Mouse (Mus musculus) hindbrain, embryonic 15.5 days (tissue): Measurements from ENCODE around the gene Olfr97. TPM values are rescaled to one million over a fixed set of nuclear protein-coding genes. Genes with fewer than 3 reads are reported as not detected.

Experiments
- ATAC-seq: fragments of 200-750 bp; cut with Nextera tagmentation; 2 replicates; pipeline ENCODE4 v1.8.0; 2017; ENCODE audit warnings: low read depth, moderate number of reproducible peaks, moderate TSS enrichment; ENCODE audit not compliant: low FRiP score
- H3K27ac ChIP-seq: fragments of 300-500 bp; sonication (generic); replicated peaks from 2 replicates; pipeline ENCODE4 v1.5.1; 2015; ENCODE audit warnings: mild to moderate bottlenecking, inconsistent platforms
- H3K27me3 ChIP-seq: fragments of 300-500 bp; sonication (generic); 2 replicates; pipeline ENCODE4 v1.6.1; 2015; ENCODE audit warnings: control low read depth, inconsistent platforms
- H3K36me3 ChIP-seq: fragments of 300-500 bp; sonication (generic); 2 replicates; pipeline ENCODE4 v1.6.1; 2015; ENCODE audit warnings: control low read depth, inconsistent platforms
- H3K4me1 ChIP-seq: fragments of 300-500 bp; sonication (generic); replicated peaks from 2 replicates; pipeline ENCODE4 v1.6.1; 2015; ENCODE audit warnings: control low read depth, inconsistent platforms
- H3K4me2 ChIP-seq: fragments of 300-500 bp; sonication (generic); 2 replicates; pipeline ENCODE4 v1.6.1; 2015; ENCODE audit warnings: moderate library complexity, mild to moderate bottlenecking, inconsistent platforms
- H3K4me3 ChIP-seq: fragments of 300-500 bp; sonication (generic); 2 replicates; pipeline ENCODE4 v1.5.1; 2015; ENCODE audit warnings: mild to moderate bottlenecking, inconsistent platforms
- H3K9ac ChIP-seq: fragments of 300-500 bp; sonication (generic); 2 replicates; pipeline ENCODE4 v1.6.1; 2015; ENCODE audit warnings: inconsistent platforms
- H3K9me3 ChIP-seq: fragments of 300-500 bp; sonication (generic); 2 replicates; pipeline ENCODE4 v1.6.1; 2016; ENCODE audit warnings: control low read depth, inconsistent platforms
- WGBS: fragments of 180-500 bp; shearing (Covaris S2); methylation state at CpG from one replicate; pipeline ENCODE4 v1.1.7; 2015; 5-methylcytosine and 5-hydroxymethylcytosine counted together
- polyA plus RNA-seq: library from polyadenylated mRNA; unstranded; fragments of >200 nt; fragmentation: Nextera tagmentation; extraction: Ambion mirVana; gene quantifications from 2 replicates; pipeline ENCODE4 v1.2.1, GENCODE M21; 2015

Gene Olfr97
- polyA plus RNA-seq, 1 experiment from 2014 or later = not detected

DNA sequence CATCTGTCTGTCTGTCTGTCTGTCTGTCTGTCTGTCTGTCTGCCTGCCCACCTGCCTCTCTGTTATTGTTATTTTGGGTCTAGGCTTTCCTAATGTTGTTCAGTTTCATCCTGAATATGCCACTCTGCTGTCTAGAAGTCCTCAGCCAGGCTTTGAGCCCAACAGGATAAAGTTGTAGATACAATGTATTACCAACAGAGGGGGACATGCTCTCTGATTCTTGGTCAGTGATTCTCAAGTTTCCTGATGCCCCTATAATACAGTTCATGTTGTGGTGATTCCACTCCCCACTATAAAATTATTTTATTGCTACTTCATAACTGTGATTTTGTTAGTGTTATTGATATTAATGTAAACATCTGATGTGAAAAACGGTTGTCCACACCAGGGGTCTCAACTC, 15.3 kb downstream of the Olfr97 start:
- H3K36me3 ChIP-seq = no peaks in the 10 kb centered on the region
- no peak overlapping the region for H3K9ac ChIP-seq
- H3K4me3 ChIP-seq = no peak overlapping the region
- H3K9me3 ChIP-seq = no peaks in the 10 kb centered on the region
- H3K27me3 ChIP-seq = no peaks in the 10 kb centered on the region
- no peak for ATAC-seq
- H3K4me1 ChIP-seq = no peaks in the 10 kb centered on the region
- WGBS = 31% methylated on average over 1 of the region's 1 CpGs
- H3K27ac ChIP-seq = no peak overlapping the region
- H3K4me2 ChIP-seq = no peak overlapping the region

DNA sequence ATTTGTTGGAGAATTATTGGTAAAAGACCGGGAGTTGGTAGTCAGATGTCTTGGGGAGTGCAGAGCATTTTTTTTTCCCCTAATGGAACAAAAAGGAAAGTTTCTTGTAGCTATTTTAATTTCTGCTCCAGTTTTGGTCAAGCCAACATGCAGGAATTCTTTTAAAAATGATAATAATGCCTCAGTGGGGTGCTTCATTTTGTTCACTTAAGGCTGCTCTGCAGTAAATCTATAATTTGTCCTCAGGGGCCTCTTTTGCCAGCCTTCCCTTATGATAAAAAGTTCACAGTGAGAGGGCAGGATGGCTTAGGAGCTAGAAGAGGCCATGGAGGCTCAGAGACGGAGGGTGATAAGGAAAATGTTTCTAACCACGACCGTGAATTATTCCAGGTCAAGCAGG, 17.3 kb downstream of the Olfr97 start, which contains the start of gene Olfr96:
TSS of gene Olfr96 (plus strand) at position 301 of the 400 bp plus-strand sequence.
- Histone ChIP-seq H3K4me3 (no peak within 1 kb of the TSS), H3K9me3 (no peaks in the 10 kb centered on the region), H3K9ac (no peak within 1 kb of the TSS), H3K27me3 (no peaks in the 10 kb centered on the region), H3K36me3 (no peaks in the 10 kb centered on the region), H3K4me2 (no peak within 1 kb of the TSS), H3K4me1 (no peaks in the 10 kb centered on the region), H3K27ac (no peak within 1 kb of the TSS)
- WGBS = 63% methylated on average over 4 of the region's 4 CpGs
- ATAC-seq = no peak

DNA sequence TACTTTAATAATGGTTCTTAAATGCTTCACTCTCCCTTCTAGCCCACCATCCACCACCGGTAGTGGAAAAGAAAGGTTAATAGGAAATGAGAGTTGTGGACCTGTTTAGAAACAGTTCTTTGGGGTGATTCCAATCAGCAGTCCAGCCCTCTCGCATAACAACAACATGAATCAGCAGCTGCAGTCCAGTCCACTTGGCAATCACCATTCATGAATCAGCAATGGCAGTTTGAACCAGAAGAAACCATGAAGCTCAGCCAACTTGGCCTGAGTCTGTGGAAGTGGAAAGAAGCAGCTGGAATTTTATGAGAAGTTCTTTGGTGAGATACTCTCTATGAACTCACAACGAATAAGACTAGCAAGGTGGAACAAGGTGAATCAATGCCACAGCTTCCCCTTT, 18.6 kb downstream of the Olfr97 start:
- Histone ChIP-seq H3K9ac (no peak overlapping the region), H3K27ac (no peak overlapping the region), H3K4me3 (no peak overlapping the region), H3K36me3 (no peaks in the 10 kb centered on the region), H3K27me3 (no peaks in the 10 kb centered on the region), H3K9me3 (no peaks in the 10 kb centered on the region), H3K4me2 (no peak overlapping the region), H3K4me1 (no peaks in the 10 kb centered on the region)
- WGBS = 88% methylated on average over 3 of the region's 3 CpGs
- no peak for ATAC-seq

DNA sequence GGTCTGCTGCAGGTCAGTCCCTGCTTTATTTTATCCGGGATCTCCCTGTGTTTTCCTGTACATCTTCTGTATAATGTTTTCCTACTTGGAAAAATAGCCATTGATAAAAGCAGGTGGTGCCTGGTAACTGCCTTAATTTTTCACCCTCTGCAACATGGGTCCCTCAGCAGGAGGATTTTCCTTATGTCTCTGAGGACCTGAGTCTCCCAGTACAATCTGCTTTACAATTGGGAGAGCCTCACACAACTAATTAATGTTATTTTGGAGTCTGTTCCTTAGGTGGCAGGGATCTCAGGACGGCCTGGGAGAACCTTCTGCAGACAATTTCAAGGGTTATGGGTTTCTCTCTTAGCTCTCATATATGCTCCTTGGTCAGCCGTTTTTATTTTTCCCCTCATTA, 24.1 kb downstream of the Olfr97 start, which contains the start of gene Olfr95:
TSS of gene Olfr95 (minus strand) at position 101 of the 400 bp plus-strand sequence.
- no peak within 1 kb of the TSS for H3K9ac ChIP-seq
- 84% methylated on average over 3 of the region's 3 CpGs for WGBS
- H3K27me3 ChIP-seq = peaks cover 8% of the 10 kb centered on the region; the same call in 1 of the 2 replicates
- no peak within 1 kb of the TSS for H3K4me2 ChIP-seq
- no peaks in the 10 kb centered on the region for H3K36me3 ChIP-seq
- H3K27ac ChIP-seq = no peak within 1 kb of the TSS
- no peak for ATAC-seq
- H3K4me3 ChIP-seq = no peak within 1 kb of the TSS
- H3K4me1 ChIP-seq = 0 out of 2 replicates have a peak, but pooled peaks cover 4% of the 10 kb centered on the region
- H3K9me3 ChIP-seq = no peaks in the 10 kb centered on the region

DNA sequence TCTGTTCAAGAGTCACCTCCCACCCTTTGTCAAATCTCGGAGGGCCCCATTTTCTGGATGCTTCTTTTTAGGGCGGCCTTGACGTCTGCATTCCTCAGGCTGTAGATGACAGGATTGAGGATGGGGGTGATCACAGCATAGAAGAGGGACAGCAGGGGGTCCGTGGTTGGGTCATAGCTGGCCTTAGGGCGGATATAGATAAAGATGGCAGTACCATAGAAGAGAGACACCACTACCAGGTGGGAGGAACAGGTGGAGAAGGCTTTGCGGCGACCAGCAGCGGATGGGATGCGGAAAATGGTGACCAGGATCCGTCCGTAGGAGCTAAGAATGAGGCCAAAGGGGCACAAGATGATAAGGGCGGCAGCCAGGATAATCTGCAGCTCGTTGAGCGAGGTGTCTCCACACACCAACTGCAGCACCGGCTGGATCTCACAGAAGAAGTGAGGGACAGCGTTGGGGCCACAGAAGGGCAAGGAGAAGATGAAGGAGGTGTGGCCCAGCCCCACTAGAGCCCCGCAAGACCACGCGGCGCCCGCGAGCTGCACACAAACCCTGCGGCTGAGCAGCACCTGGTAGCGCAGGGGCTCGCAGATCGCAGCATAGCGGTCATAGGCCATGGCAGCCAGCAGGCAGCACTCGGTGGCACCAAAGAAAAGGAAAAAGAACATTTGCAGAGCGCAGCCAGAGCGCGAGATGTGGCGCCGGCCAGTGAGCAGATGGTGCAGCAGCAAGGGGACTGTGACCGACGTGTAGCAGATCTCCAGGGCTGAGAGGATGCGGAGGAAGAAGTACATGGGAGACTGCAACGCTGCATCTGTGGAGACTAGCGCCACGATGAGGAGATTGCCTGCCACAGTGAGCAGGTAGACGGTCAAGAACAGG, 26.0 kb downstream of the Olfr97 start:
- ATAC-seq = peak; percentile 86
- H3K9ac ChIP-seq = peak overlapping the region; percentile 50
- WGBS = 22% methylated on average over 40 of the region's 40 CpGs
- no peaks in the 10 kb centered on the region for H3K9me3 ChIP-seq
- H3K36me3 ChIP-seq = no peaks in the 10 kb centered on the region
- peak overlapping the region; percentile 74 for H3K4me2 ChIP-seq
- no peak overlapping the region for H3K27ac ChIP-seq
- H3K4me1 ChIP-seq = 0 out of 2 replicates have a peak, but pooled peaks cover 4% of the 10 kb centered on the region
- peaks cover 8% of the 10 kb centered on the region; the same call in 1 of the 2 replicates for H3K27me3 ChIP-seq
- H3K4me3 ChIP-seq = peak overlapping the region; percentile 42

DNA sequence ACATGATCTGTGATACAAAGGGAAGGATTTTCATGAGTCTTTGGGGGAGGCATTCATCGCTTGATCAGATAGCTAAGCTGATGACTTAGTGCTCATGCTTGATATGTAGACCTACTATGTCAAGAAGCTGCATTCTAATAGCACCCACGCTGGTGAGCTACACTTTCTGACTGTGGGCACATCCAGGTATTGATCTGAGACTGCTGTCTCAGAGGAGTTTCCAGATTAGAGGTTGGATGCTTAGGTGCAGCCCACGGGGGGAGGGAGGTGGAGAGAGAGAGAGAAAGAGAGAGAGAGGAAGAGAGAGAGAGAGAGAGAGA, 33.3 kb downstream of the Olfr97 start:
- 31% methylated on average over 3 of the region's 3 CpGs for WGBS
- Histone ChIP-seq H3K9me3 (no peaks in the 10 kb centered on the region), H3K27ac (no peak overlapping the region), H3K4me3 (no peak overlapping the region), H3K27me3 (peaks cover under 1% of the 10 kb centered on the region; the same call in 1 of the 2 replicates), H3K36me3 (no peaks in the 10 kb centered on the region), H3K9ac (no peak overlapping the region), H3K4me2 (no peak overlapping the region), H3K4me1 (no peaks in the 10 kb centered on the region)
- ATAC-seq = peak; percentile 80; the same call in 1 of the 2 replicates

DNA sequence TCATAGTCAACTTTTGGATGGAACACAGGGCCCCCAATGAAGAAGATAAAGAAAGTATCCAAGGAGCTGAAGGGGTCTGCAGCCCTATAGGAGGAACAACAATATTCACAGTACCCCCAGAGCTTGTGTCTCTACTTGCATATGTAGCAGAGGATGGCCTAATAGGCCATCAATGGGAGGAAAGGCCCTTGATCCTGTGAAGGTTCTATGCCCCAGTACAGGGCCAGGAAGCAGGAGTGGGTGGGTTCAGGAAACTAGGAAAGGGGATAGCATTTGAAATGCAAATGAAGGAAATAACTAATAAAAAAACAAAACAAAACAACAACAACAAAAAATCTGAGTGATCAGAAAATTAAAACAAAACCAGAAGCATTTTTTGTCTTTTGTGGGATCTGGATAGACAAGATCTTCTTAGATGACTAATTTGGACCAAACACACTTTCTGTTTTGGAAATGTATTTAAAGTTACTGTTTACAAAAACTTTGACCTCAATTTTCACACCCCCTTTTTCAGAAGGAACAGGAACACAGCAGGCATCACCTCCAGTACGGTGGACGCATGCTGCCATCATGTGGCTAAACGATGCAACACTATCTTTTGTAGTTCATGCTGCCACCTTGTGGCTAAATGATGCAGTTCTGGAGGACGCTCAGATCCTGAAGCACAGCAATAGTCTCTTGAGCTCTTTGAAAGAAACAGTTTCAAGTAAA, 33.8 kb downstream of the Olfr97 start:
- under 1% methylated on average over 4 of the region's 4 CpGs for WGBS
- H3K4me3 ChIP-seq = no peak overlapping the region

DNA sequence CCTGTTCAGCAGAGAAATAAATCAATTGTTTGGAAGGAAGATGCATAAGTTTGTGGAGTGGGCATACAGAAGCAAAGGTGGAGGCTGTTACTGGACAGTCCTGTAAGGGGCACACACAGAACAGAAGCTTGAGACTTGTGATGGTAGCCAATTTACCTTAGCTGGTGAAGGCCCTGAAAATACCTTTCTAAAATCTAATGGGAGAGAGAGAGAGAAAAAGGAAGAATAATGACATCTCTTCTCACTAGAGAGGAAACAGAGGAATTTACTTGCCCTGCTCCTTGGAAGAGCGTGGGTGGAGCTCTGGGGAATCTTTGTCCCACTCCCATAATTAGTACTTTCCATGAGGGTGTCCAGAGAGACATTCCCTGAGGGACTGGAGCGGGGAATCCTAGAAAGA, 36.2 kb downstream of the Olfr97 start, which contains the start of gene Olfr94:
TSS of gene Olfr94 (minus strand) at position 101 of the 400 bp plus-strand sequence.
- no peak within 1 kb of the TSS for H3K4me2 ChIP-seq
- H3K9ac ChIP-seq = no peak within 1 kb of the TSS
- peaks cover 16% of the 10 kb centered on the region for H3K27me3 ChIP-seq
- H3K4me3 ChIP-seq = no peak within 1 kb of the TSS
- peaks cover 9% of the 10 kb centered on the region; the same call in 1 of the 2 replicates for H3K4me1 ChIP-seq
- WGBS = 73% methylated on average over 2 of the region's 2 CpGs
- no peak within 1 kb of the TSS for H3K27ac ChIP-seq
- no peak for ATAC-seq
- H3K9me3 ChIP-seq = no peaks in the 10 kb centered on the region
- H3K36me3 ChIP-seq = no peaks in the 10 kb centered on the region

More for the DNA sequence above, 33.8 kb downstream of the Olfr97 start:
- Histone ChIP-seq H3K4me1 (no peaks in the 10 kb centered on the region), H3K36me3 (no peaks in the 10 kb centered on the region), H3K9ac (no peak overlapping the region), H3K27ac (no peak overlapping the region), H3K9me3 (no peaks in the 10 kb centered on the region), H3K4me2 (no peak overlapping the region), H3K27me3 (peaks cover 5% of the 10 kb centered on the region)
- peak; percentile 77 for ATAC-seq

DNA sequence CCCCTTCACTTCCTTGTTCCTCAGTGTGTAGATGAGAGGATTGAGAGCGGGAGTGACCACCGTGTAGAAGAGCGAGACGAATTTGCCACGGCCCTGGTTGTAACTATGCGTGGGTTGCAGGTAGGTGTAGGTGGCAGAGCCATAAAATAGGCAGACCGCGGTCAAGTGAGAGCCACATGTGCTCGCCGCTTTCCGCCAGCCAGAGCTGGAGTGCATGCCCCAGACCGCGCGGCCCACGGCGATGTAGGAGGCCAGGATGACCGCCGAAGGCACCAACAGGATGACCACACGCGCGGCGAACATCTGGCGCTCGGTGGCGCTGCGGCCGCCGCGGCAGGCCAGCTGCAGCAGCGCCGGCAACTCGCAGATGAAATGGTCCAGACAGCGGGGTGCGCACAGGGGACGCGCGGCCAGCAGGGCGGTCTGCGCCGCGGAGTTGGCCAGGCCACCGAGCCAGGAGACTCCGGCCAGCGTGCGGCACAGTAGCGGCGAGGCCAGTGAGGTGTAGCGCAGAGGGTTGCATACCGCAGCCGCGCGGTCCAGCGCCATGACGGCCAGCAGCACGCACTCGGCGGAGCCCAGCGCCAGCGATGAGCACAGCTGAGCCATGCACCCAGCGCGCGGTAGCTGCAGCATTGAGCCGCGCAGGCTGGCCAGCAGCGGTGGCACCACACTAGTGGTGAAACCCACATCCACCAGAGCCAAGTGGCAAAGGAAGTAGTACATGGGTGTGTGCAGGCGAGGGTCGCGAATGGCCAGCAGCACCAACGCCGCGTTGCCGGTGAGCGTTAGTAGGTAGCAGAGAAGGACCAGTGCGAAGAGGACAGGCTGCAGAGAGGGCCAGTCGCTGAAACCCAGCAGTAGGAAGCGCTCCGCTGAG, 40.0 kb downstream of the Olfr97 start:
- WGBS = under 1% methylated on average over 77 of the region's 77 CpGs
- peak; percentile 95 for ATAC-seq
- peak overlapping the region; percentile 84 for H3K27ac ChIP-seq
- no peaks in the 10 kb centered on the region for H3K9me3 ChIP-seq
- peak overlapping the region; percentile 66 for H3K9ac ChIP-seq
- peak overlapping the region; percentile 73 for H3K4me3 ChIP-seq
- H3K36me3 ChIP-seq = no peaks in the 10 kb centered on the region
- H3K4me1 ChIP-seq = peaks cover 9% of the 10 kb centered on the region; the same call in 1 of the 2 replicates
- peak overlapping the region; percentile 86 for H3K4me2 ChIP-seq
- peaks cover 16% of the 10 kb centered on the region for H3K27me3 ChIP-seq

DNA sequence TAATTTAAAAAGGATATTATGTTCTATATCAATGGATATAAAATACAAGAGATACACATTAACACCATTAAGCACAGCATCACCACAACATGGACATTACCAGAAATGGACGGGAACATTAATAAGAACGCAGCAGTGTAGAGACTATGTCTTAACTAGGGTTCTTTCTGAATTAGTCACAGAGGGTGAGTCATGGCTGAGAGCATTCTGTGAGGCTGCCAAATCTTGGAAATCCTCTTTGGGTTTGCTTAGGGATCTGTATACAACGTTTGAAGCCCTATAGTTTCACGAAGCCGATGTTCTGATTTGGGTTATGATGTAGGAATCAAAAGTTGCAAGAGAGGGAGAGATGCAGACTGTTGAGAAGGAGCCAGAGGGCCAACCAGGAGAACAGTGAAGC, 42.3 kb downstream of the Olfr97 start:
- no peak for ATAC-seq
- H3K9ac ChIP-seq = no peak overlapping the region
- no peaks in the 10 kb centered on the region for H3K9me3 ChIP-seq
- no peaks in the 10 kb centered on the region for H3K36me3 ChIP-seq
- peaks cover 9% of the 10 kb centered on the region; the same call in 1 of the 2 replicates for H3K4me1 ChIP-seq
- H3K27ac ChIP-seq = no peak overlapping the region
- peaks cover 16% of the 10 kb centered on the region for H3K27me3 ChIP-seq
- WGBS = 89% methylated on average over 5 of the region's 5 CpGs
- no peak overlapping the region for H3K4me3 ChIP-seq
- H3K4me2 ChIP-seq = no peak overlapping the region

DNA sequence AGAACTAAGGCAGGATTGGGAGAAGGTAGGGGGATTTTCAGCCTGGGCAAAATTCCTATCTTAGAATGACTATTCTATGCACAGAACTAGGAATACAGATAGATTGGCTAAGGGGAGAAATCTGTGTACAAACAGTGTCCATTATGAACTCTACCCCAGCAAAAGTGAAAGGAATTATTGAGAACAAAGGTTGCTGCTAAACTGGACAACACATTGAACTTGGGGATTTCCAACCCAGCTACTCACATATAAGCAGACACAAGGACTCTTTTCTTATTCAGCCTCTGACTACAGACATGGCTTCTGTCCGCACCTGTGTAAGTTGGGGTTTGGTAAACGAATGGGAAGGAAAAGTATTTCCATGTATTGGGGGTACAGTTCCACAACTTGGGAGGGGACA, 43.5 kb downstream of the Olfr97 start, which contains the start of gene Ubd:
TSS of gene Ubd (plus strand) at position 237 of the 400 bp plus-strand sequence.
- no peak for ATAC-seq

More for the DNA sequence above, 43.5 kb downstream of the Olfr97 start, which contains the start of gene Ubd:
- Histone ChIP-seq H3K4me3 (no peak within 1 kb of the TSS), H3K9me3 (no peaks in the 10 kb centered on the region), H3K9ac (no peak within 1 kb of the TSS), H3K4me1 (peaks cover 9% of the 10 kb centered on the region; the same call in 1 of the 2 replicates), H3K4me2 (no peak within 1 kb of the TSS), H3K27me3 (peaks cover 13% of the 10 kb centered on the region), H3K36me3 (no peaks in the 10 kb centered on the region), H3K27ac (no peak within 1 kb of the TSS)
- 90% methylated on average over 2 of the region's 2 CpGs for WGBS
